Mouse (Mus musculus) layer of hippocampus, adult 11-12 months (tissue): Measurements from ENCODE around the gene Urad.

ENCODE experiments used
- DNase-seq: peaks from one replicate; pipeline ENCODE4 v3.0.0; 2022; ENCODE audit warnings: low spot score

Gene Urad

GRCm38 (mm10) chr5:147322183-147322582 is at the start of gene Urad:
Gene Urad, minus strand, starts transcription at chr5:147322440.
- no peak for DNase-seq

DNA sequence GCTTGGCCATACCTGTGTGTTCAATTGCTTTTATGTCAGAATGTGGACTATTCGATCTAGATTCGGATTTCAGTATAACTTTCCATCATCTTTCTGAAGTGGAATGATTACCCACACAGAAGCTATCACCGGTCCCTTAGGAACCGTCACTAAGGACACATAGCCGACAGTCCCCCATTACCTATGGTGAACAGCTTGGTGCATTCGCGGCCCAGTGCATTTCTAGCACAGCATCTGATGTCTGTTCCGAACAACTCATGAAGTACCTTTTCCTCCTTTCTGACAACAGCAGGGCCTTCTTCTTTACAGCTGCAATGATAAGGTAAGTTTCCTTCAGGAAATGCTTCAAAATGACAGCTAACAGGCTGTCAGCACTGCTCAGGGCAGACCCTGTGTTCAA is 48.0 kb upstream of the Urad start:
- no peak for DNase-seq

DNA sequence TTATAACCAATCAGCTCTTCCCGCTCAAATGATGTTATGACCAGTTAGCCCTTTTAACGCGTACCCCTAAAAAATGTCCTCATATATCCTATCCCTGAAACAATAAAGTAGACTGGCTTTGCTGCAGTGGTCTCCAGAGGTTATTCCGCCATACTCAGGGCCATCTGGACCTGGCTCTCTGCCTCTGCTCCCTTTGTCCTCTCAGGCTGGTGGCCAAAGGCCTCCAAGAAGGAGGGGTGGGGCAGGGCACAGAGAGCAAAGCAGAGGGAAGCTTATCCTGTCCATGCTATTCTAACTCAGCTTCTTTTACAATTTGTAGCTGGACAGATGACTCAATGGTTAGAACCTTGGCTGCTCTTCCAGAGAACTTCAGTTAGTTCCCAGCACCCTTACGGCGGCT is 46.0 kb upstream of the Urad start:
- no peak for DNase-seq

- no peak for DNase-seq
Measured at GRCm38 (mm10) chr5:147365995-147366765, 43.9 kb upstream of the Urad start.

DNA sequence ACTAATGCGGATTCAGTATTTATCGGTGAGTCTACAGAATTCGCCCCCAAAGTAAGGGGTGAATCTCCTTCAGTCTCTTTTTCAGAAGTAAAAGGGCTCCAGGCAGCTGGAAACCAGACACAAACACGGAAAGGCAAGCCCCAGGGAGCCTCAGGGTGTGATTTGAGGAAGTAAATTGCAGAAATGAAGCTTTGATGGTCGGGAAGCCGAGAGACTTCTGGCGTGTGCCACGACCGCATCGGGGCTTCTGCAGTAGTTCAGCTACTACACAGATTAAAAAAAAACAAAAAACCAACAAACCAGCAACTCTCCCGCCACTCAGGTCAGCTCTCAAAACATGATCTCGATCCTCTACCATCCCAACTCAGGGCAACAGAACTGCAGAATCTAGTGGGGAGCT is 40.8 kb upstream of the Urad start:
- peak; percentile 43 for DNase-seq

- no peak for DNase-seq
Measured at GRCm38 (mm10) chr5:147358481-147358880, 36.2 kb upstream of the Urad start.

GRCm38 (mm10) chr5:147357536-147357935 is 35.3 kb upstream of the Urad start:
- DNase-seq: no peak

DNA sequence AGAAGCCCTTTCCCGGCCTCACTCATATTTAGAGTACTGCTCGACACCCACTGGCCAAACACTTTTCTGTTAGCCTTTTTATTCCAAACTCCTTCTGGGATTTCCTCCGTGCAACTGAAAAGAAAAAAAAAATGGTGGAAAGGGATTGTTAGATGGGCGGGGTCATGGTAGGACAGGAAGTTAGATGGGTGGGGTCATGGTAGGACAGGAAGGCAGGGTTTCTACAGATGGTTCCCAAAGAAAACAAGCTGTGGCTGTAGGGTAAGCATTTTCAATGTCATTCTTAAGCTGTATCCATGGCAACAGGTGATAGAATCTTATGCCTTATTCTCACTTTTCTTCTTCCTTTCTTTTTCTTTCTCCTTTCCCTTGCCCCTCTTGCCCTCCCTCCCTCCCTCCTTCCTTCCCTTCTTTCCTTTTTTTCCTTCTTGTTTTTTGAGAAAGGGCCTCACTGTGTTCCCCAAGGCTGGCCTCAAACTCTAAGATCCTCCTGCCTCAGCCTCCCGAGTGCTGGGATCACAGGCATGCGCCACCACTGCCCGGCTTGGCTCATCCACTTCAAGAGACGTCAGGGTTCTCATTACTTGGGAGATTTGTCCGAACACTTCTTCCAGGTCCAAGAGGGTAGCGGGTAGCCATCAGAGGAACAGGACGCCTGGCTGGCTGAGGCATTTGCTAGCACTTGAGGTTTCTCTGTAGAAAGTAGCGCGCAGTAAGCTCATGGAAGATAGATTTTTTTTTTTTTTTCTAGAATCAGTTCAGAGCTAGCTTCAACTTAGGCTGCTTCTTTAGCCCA is 34.2 kb upstream of the Urad start:
- DNase-seq: no peak

DNA sequence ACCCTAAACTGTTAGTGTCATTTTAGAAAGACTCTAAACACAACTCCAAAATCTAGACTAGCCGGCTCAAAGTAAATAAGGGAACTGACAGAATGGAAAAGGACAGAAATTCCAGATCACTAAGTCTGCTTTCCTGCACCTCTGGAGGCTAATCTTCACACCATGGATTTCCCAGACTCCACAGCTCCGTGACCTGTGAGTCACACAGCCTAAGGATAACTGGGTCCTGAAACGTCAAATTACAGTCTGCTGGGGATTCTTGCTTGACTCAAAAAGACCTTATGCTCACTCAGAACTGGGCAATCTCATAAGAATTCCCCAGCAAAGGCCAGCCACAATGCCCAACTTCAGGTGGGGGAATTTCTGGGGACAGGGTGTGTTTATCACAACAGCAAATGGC is 33.5 kb upstream of the Urad start:
- DNase-seq: no peak

- DNase-seq: no peak
Measured at GRCm38 (mm10) chr5:147354985-147355384, 32.7 kb upstream of the Urad start.

- peak; percentile 72 for DNase-seq
Measured at GRCm38 (mm10) chr5:147354161-147354780, 32.0 kb upstream of the Urad start.

GRCm38 (mm10) chr5:147351931-147352330 is 29.7 kb upstream of the Urad start:
- no peak for DNase-seq

DNA sequence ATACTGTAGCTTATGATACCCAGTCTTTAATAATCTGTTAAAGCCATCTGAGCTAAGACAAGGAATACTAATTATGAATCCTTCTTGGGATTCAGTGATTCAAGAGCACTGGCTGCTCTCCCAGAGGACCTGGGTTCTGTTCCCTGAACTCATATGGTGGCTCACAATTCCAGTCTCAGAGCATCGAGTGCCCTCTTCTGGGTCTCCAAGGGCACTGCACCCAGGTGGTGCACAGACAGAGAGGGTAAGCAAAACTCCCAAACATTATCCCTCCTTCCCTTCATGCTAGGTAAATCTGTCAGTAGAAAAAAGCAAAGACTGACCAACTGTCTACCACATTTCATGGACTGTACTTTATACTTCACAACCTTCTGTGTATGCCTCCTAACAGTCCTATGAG is 23.7 kb upstream of the Urad start:
- DNase-seq: no peak

DNA sequence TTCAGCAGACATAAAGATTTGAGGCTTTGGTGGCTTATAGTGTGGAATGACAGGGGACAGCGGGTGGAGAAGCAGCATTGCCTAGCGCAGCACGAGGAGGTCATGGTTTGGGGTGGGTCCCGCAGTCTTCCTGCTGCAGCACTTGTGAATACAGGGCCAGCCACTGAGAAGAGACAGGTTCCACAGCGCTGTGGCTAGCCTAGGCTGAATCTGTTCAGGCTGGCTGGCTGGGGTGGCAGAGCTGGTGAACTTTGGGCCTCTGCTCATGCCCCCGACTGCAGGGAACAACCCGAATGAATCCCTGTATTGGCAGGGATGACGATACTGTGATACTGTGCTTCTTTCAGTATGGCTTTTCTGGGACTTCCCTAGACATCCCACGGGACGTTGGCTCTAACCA is 21.7 kb upstream of the Urad start:
- no peak for DNase-seq

- no peak for DNase-seq
Measured at GRCm38 (mm10) chr5:147342901-147343300, 20.7 kb upstream of the Urad start.

- DNase-seq: no peak
Measured at GRCm38 (mm10) chr5:147340741-147341414, 18.6 kb upstream of the Urad start.

- DNase-seq: no peak
Measured at GRCm38 (mm10) chr5:147339560-147339959, 17.3 kb upstream of the Urad start.

DNA sequence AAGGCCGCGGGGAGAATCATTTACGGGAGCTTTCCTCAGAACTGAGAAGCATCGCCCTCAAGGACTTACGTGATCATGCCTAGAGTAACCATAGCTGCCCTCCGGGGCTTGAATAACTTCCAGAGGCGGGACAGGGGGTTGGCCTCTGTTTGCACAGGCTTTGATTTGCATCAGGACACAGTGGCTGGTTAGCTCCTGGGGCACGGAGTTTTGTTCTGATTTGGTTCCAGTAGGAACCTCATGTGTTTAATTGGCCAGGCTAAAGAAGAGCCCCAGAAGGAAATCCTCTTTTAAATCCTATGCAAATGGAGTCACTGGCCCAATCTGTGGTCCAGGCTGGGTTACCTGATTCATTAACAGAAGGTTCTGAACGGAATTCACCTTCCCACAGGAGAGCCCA is 16.7 kb upstream of the Urad start:
- DNase-seq: no peak

- no peak for DNase-seq
Measured at GRCm38 (mm10) chr5:147332711-147333110, 10.5 kb upstream of the Urad start.

DNA sequence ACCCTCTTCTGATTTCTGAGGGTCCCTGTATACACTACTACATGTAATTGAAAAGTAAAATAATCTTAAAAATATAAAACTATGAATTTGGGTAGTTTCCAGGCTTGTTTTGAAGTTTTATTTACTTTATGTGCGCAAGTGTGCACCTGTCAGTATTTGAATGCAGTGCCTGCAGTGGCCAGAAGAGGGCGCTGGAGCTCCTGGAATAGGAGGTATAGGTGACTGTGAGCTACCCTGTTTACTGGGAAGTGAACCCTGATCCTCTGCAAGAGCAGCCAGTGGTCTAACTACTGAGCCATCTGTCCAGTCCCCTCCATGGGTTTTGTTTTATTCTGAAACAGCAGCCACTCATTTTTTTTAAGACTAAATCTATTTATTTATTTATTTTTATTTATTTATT is 9.3 kb upstream of the Urad start:
- peak; percentile 70 for DNase-seq

GRCm38 (mm10) chr5:147329946-147330345 is 7.7 kb upstream of the Urad start:
- no peak for DNase-seq

GRCm38 (mm10) chr5:147327636-147328035 is 5.4 kb upstream of the Urad start:
- no peak for DNase-seq
